Mouse (Mus musculus): Measurements from ENCODE around the gene Cacng4. TPM values are rescaled to one million over a fixed set of nuclear protein-coding genes. Genes with fewer than 3 reads are reported as not detected.

Gene Cacng4
- polyA plus RNA-seq, 1 experiment from 2014 or later = 4.3 TPM

DNA sequence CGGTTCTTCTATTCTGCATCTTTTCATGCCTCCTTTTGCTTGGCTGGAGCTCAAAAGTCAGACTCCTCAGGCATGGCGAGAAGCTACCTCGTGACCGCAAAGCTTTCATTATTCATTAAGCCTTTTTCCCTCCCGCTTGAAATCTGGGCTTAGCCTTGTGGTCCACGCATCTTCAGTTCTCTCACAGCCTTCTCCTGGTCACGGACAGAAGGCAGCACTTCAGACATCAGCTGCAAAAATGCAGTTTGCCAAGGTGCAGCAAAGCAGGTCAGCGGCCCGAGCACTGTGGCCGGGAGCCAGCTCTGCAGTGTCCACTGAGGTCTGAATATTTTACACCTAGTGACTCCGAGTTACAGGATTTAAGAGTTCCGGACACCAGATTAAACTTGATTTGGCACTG is 27.4 kb downstream of the Cacng4 start:
- no peak overlapping the region for H3K27ac ChIP-seq
- H3K4me3 ChIP-seq = no peak overlapping the region
- peaks cover 15% of the 10 kb centered on the region for H3K4me1 ChIP-seq
- H3K36me3 ChIP-seq = no peaks in the 10 kb centered on the region
- no peaks in the 10 kb centered on the region for H3K9me3 ChIP-seq
- no peaks in the 10 kb centered on the region for H3K27me3 ChIP-seq
- no peak overlapping the region for H3K4me2 ChIP-seq
- no peak overlapping the region for H3K9ac ChIP-seq
- ATAC-seq (ENCODE audit: insufficient number of reproducible peaks, low FRiP score, low TSS enrichment, low read depth) = no peak
- WGBS = 85% methylated on average over 12 of the region's 12 CpGs

DNA sequence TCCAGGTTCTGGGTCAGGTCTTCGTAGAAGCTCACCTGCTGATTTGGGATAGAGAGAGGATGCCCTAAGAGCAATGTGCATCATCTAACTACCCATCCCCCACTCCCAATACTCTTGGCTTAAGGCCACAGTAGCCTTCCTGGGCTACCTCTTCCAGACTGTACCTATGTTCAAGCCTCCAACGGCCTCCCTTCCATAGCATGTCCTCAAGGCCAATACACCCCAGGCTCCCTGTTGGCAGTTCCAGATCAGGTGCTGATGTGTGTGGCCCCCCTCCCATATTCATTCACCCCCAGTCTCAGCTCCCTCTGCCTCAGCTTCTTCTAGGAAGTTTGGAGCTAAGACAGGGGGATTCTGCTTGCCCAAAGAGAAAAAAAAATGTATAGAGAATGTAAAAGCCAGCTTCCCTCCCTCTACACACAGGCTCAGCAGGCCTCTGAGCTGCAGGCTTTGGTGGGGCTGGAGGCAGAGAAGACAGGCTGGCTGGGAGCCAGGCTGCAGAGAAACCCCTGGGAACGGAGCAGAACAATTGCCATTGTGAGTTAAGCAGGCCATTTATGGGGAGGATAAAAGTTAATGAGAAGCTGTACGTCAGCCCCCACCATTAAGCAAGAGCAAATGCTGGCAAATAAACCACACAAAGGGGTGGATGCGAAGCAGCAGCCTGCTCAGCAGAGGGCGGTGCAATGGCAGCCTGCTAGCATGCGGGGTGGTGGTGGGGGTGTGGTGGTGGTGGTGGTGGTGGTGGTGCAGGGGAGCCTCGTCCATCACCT is 31.5 kb downstream of the Cacng4 start:
- H3K9ac ChIP-seq = no peak overlapping the region
- no peaks in the 10 kb centered on the region for H3K36me3 ChIP-seq
- peak; percentile 70 for ATAC-seq (ENCODE audit: insufficient number of reproducible peaks, low FRiP score, low TSS enrichment, low read depth)
- no peaks in the 10 kb centered on the region for H3K9me3 ChIP-seq
- peaks cover 36% of the 10 kb centered on the region for H3K4me1 ChIP-seq
- H3K4me3 ChIP-seq = no peak overlapping the region
- H3K27me3 ChIP-seq = no peaks in the 10 kb centered on the region
- 18% methylated on average over 8 of the region's 8 CpGs for WGBS
- no peak overlapping the region for H3K4me2 ChIP-seq
- peak overlapping the region; percentile 4 for H3K27ac ChIP-seq

DNA sequence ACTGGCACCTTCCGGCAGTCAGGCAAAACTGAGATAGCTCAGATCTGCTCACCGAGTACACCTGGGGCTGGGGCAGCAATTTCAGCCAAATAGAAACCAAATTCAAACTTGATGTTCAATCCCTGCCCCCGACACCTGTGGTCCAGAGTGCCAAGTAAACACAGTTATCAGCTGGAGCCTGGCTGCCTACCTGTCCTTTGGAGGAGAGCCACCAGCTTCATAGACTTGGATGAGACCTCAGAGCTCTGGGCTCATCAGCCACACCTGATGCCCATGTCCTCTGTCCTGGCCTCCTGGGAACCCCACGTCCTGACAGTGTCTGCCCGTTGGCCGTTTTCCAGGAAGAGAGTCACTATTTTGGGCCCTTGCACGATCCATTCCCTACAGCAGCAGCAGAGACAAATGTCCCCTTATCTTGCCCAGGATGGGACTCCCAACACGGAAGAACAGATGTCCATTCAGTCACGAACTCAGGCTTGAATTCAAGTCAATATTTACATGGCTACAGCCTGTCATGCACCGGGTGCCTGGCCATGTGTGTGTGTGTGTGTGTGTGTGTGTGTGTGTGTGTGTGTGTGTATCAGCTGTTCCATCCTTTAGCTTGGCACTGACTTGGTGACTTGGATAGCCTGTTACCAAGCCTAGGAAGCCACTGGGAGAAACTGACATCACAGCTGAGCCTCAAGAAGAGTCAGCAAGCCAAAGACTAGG is 32.4 kb downstream of the Cacng4 start:
- Histone ChIP-seq H3K4me1 (peaks cover 36% of the 10 kb centered on the region), H3K27ac (no peak overlapping the region), H3K4me2 (no peak overlapping the region), H3K9me3 (no peaks in the 10 kb centered on the region), H3K36me3 (no peaks in the 10 kb centered on the region), H3K9ac (no peak overlapping the region), H3K4me3 (no peak overlapping the region), H3K27me3 (no peaks in the 10 kb centered on the region)
- 69% methylated on average over 10 of the region's 10 CpGs for WGBS
- ATAC-seq (ENCODE audit: insufficient number of reproducible peaks, low FRiP score, low TSS enrichment, low read depth) = no peak

DNA sequence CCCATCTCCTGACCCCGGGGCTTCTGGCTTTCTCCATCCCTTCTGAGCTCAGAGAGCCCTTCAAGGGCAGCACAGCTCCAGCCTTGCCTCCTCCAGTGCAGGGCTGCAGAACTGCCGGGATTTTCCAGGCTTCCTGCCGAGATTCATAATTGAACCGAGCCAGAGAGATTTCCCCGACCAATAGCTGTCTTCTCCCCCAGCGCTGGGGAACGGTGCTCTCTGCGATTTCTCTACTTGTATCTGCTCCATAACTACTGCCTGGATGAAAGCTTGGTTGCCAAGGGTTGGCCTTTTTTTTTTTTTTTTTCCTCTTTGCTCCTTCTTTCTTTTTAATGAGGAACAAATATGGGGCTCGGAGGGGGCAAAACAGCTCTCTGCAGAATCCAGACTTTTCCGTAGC is 34.4 kb downstream of the Cacng4 start:
- no peak overlapping the region for H3K4me3 ChIP-seq
- H3K4me1 ChIP-seq = peaks cover 36% of the 10 kb centered on the region
- WGBS = 25% methylated on average over 10 of the region's 10 CpGs
- 0 out of 2 replicates have a peak, but pooled peaks have one; percentile 41 for ATAC-seq (ENCODE audit: insufficient number of reproducible peaks, low FRiP score, low TSS enrichment, low read depth)
- no peaks in the 10 kb centered on the region for H3K36me3 ChIP-seq
- no peaks in the 10 kb centered on the region for H3K9me3 ChIP-seq
- H3K27me3 ChIP-seq = no peaks in the 10 kb centered on the region
- peak overlapping the region; percentile 23 for H3K27ac ChIP-seq
- H3K4me2 ChIP-seq = no peak overlapping the region
- no peak overlapping the region for H3K9ac ChIP-seq

DNA sequence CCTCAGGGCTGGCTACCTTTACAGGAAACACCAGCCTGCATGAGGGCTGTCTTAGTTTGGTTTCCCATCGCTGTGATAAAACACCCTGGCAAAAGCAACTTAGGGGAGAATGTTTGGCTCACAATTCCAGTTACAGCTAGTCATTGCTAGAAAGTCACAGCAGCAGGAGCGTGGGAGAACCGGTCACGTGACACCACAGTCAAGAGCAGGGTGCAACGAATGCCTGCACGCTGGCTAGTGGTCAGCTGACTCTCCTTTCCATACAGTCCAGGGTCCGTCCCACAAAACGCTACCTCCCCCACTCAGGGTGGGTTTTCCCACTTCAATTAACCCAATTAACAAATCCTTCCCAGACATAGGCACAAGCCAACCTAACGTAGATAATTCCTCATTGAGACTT is 34.8 kb downstream of the Cacng4 start:
- Histone ChIP-seq H3K36me3 (no peaks in the 10 kb centered on the region), H3K4me1 (peaks cover 36% of the 10 kb centered on the region), H3K27me3 (no peaks in the 10 kb centered on the region), H3K9ac (no peak overlapping the region), H3K9me3 (no peaks in the 10 kb centered on the region), H3K4me2 (no peak overlapping the region), H3K4me3 (no peak overlapping the region), H3K27ac (peak overlapping the region; percentile 23; the same call in 1 of the 2 replicates)
- WGBS = 73% methylated on average over 9 of the region's 9 CpGs
- no peak for ATAC-seq (ENCODE audit: insufficient number of reproducible peaks, low FRiP score, low TSS enrichment, low read depth)

DNA sequence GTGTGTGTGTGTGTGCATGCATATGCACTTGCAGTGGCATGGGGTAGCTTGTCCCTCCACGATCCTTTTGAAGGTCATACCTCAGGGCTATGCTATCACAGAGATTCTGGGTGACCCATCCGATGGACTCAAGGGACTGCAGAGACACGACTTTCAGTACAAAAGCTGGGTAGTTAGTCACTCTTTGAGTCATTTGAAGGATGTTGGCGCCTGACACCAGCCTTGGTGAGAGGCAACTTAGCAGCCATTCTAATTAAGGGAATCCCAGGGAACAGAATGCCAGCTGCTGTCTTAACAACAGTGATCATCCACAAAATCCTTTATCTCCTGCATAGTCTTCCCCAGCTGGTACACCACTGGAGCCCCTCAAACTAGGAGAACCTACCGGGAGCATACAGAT is 45.2 kb downstream of the Cacng4 start:
- H3K4me3 ChIP-seq = no peak overlapping the region
- no peak overlapping the region for H3K9ac ChIP-seq
- H3K9me3 ChIP-seq = no peaks in the 10 kb centered on the region
- no peak for ATAC-seq (ENCODE audit: insufficient number of reproducible peaks, low FRiP score, low TSS enrichment, low read depth)
- 83% methylated on average over 5 of the region's 5 CpGs for WGBS
- no peak overlapping the region for H3K4me2 ChIP-seq
- no peaks in the 10 kb centered on the region for H3K4me1 ChIP-seq
- no peaks in the 10 kb centered on the region for H3K36me3 ChIP-seq
- no peaks in the 10 kb centered on the region for H3K27me3 ChIP-seq
- H3K27ac ChIP-seq = no peak overlapping the region

DNA sequence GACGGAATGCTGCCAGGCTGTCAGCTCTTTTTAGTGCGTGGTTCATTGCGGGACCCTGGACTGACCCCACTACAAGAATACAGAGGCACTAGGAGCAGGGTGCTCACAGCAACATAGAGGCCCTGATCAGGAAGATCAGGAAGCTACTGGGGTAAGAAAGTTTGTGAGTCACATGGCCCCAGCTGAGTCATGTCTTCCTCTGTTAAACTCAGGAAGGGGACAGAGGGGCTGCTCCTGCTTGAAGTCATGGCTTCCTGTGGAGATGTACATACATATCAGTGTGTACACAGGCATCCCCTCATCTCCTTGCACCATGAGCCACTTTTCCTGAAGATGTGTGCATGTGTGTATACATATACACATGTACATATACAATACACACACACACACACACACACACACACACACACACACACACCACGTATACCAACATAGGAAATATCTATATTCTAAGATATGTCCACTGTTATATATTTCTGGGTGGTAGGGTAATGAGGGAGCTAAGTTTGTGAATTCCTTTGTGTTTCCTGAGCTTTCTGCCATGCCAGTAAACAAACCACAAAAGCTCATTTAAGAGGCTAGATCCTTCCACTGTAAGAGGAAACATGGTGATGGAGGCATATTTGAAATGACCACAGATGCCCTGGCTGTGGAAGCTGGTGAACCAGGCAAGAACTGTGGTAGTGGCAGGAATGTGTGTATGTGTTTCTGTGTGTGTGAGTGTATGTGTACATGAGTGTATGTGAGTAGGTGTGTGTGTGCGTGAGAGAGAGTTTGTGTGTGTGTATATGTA is 45.9 kb downstream of the Cacng4 start:
- H3K4me2 ChIP-seq = no peak overlapping the region
- H3K4me3 ChIP-seq = no peak overlapping the region
- ATAC-seq (ENCODE audit: insufficient number of reproducible peaks, low FRiP score, low TSS enrichment, low read depth) = no peak
- no peaks in the 10 kb centered on the region for H3K27me3 ChIP-seq
- H3K9ac ChIP-seq = no peak overlapping the region
- H3K27ac ChIP-seq = no peak overlapping the region
- no peaks in the 10 kb centered on the region for H3K36me3 ChIP-seq
- H3K4me1 ChIP-seq = 0 out of 2 replicates have a peak, but pooled peaks cover 4% of the 10 kb centered on the region
- no peaks in the 10 kb centered on the region for H3K9me3 ChIP-seq
- WGBS = 71% methylated on average over 5 of the region's 5 CpGs

DNA sequence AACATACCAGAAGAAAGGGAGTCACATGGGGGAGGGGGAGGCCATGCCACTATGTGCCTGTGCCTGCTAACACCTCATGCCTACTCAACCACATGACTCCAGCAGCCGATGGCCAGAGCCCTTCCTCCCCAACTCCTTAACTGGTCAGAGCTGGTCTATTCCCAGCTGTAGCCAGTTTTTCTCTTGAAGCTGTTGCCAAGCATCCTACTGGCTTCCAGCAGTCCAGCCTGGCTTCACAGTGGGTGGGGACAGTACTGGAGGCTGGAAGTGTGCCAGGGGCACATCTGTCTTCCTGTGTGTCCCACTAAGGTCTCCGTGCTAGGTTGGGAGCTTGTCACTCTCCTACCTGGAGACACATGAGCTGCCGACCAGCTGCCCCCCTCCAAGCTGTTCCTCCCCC is 51.3 kb downstream of the Cacng4 start:
- ATAC-seq (ENCODE audit: insufficient number of reproducible peaks, low FRiP score, low TSS enrichment, low read depth) = no peak
- Histone ChIP-seq H3K4me1 (peaks cover 14% of the 10 kb centered on the region; the same call in 1 of the 2 replicates), H3K9ac (no peak overlapping the region), H3K36me3 (no peaks in the 10 kb centered on the region), H3K9me3 (no peaks in the 10 kb centered on the region), H3K27me3 (no peaks in the 10 kb centered on the region), H3K4me3 (no peak overlapping the region), H3K4me2 (no peak overlapping the region), H3K27ac (no peak overlapping the region)
- WGBS = 43% methylated on average over 3 of the region's 3 CpGs

DNA sequence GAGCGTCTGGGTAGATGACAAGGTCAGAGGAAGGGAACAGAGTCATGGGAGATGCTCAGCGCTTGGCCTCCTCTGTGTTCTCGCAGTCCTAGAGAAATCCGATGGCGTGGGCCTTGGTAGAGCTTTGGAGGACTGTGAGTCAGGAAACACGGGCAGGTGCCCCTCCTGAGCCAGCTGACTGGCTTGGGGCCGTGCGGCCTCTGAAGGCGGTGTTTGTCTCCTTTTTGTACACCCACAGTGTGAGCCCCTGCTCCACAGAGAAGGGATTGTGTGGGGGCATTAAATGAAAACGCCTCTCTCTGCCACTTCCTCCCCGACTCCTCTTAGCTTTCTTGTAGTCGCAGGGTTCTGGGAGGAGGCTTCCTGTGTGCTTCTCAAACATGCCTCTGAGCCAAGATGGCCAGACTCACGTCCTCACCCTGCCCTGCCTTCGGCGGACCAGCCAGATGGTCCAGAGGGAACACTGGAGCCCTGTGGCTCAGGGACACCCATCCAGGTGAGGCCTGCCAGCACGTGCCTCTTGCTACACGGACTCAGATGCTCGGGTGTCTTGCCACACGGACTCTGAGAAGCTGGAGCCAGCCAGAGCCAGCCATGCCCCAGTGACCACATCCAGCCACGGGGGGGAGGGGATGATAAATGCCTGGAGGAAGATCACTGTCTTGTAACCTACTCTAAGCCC is 55.8 kb downstream of the Cacng4 start:
- H3K4me1 ChIP-seq = peaks cover 11% of the 10 kb centered on the region; the same call in 1 of the 2 replicates
- no peak overlapping the region for H3K4me3 ChIP-seq
- WGBS = 75% methylated on average over 20 of the region's 20 CpGs
- ATAC-seq (ENCODE audit: insufficient number of reproducible peaks, low FRiP score, low TSS enrichment, low read depth) = no peak
- no peaks in the 10 kb centered on the region for H3K9me3 ChIP-seq
- H3K9ac ChIP-seq = no peak overlapping the region
- no peak overlapping the region for H3K27ac ChIP-seq
- no peak overlapping the region for H3K4me2 ChIP-seq
- H3K36me3 ChIP-seq = no peaks in the 10 kb centered on the region
- H3K27me3 ChIP-seq = no peaks in the 10 kb centered on the region

DNA sequence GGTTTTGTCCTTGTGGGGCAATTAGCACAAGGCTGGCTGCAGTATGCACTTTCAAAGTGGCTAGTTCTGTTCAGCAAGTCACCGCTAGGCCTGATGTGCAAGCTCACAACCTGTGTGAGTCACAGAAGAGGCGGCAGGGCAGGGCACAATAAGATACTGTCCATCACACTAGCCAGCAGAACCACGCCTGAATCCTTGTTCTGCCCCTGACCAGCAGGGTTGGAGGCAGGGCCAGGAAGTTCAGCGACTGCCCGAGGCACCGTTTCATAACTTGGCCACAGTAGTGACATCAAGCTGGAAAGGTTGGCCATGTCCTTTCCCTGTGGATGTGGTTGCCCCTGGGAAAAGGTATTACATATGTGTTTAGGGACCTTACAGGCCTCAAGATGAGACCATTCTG is 56.5 kb downstream of the Cacng4 start:
- peaks cover 5% of the 10 kb centered on the region; the same call in 1 of the 2 replicates for H3K4me1 ChIP-seq
- no peak overlapping the region for H3K27ac ChIP-seq
- H3K36me3 ChIP-seq = no peaks in the 10 kb centered on the region
- 76% methylated on average over 6 of the region's 6 CpGs for WGBS
- H3K27me3 ChIP-seq = no peaks in the 10 kb centered on the region
- H3K9ac ChIP-seq = no peak overlapping the region
- ATAC-seq (ENCODE audit: insufficient number of reproducible peaks, low FRiP score, low TSS enrichment, low read depth) = no peak
- no peaks in the 10 kb centered on the region for H3K9me3 ChIP-seq
- H3K4me2 ChIP-seq = no peak overlapping the region
- H3K4me3 ChIP-seq = no peak overlapping the region

DNA sequence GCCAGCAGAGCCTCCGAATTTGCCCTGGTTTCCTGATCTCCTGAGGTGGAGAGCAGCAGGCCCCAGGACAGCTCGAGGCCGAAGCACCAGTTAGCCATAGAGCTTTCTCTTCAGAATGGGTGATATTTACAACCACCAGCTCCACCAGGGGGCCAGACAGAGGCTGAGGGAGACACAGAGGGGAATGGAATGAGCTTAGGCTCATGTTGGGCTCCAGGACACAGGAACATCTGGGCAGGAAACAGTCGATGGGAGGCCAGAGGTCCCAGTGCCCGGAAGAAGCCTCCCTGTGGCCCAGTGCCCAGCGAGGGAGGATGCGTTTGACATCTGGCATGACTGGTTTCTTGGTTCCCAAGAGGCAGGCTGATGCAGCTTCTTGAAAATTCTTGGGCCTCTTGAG is 60.2 kb downstream of the Cacng4 start:
- no peaks in the 10 kb centered on the region for H3K9me3 ChIP-seq
- no peak overlapping the region for H3K9ac ChIP-seq
- H3K4me3 ChIP-seq = no peak overlapping the region
- no peaks in the 10 kb centered on the region for H3K27me3 ChIP-seq
- no peak for ATAC-seq (ENCODE audit: insufficient number of reproducible peaks, low FRiP score, low TSS enrichment, low read depth)
- no peak overlapping the region for H3K4me2 ChIP-seq
- no peaks in the 10 kb centered on the region for H3K4me1 ChIP-seq
- WGBS = 66% methylated on average over 7 of the region's 7 CpGs
- no peaks in the 10 kb centered on the region for H3K36me3 ChIP-seq
- H3K27ac ChIP-seq = no peak overlapping the region

Measured in limb, embryonic 15.5 days (tissue).